Mouse (Mus musculus) limb, embryonic 11.5 days (tissue): ENCODE data around the gene Akr1c12. TPM values are rescaled to one million over a fixed set of nuclear protein-coding genes. Genes with fewer than 3 reads are reported as not detected.

Experiments used
- ATAC-seq: fragments of 200-750 bp; cut with Nextera tagmentation; 2 replicates; pipeline ENCODE4 v1.8.0; 2017; ENCODE audit warnings: low read depth; ENCODE audit not compliant: insufficient number of reproducible peaks, low FRiP score, low TSS enrichment
- DNase-seq: peaks from one replicate; pipeline ENCODE4 v3.0.0-alpha.2; 2015; ENCODE audit warnings: low spot score
- H3K27ac ChIP-seq: fragments of 300-500 bp; sonication (generic); replicated peaks from 2 replicates; pipeline ENCODE4 v1.5.1; 2014; ENCODE audit warnings: low read depth, mild to moderate bottlenecking, low read length
- H3K27me3 ChIP-seq: fragments of 300-500 bp; sonication (generic); 2 replicates; pipeline ENCODE4 v1.6.1; 2014; ENCODE audit warnings: mild to moderate bottlenecking, low read length, mixed read lengths; ENCODE audit not compliant: control insufficient read depth, insufficient read depth
- H3K36me3 ChIP-seq: fragments of 300-500 bp; sonication (generic); 2 replicates; pipeline ENCODE4 v1.6.1; 2014; ENCODE audit warnings: mild to moderate bottlenecking, low read length, moderate library complexity, mixed read lengths; ENCODE audit not compliant: control insufficient read depth, insufficient read depth
- H3K4me1 ChIP-seq: fragments of 300-500 bp; sonication (generic); 2 replicates; pipeline ENCODE4 v1.6.1; 2014; ENCODE audit warnings: low read length, mixed read lengths; ENCODE audit not compliant: control insufficient read depth, insufficient read depth
- H3K4me2 ChIP-seq: fragments of 300-500 bp; sonication (generic); 2 replicates; pipeline ENCODE4 v1.6.1; 2014; ENCODE audit warnings: low read depth, mild to moderate bottlenecking, moderate library complexity; ENCODE audit not compliant: severe bottlenecking
- H3K4me3 ChIP-seq: fragments of 300-500 bp; sonication (generic); 2 replicates; pipeline ENCODE4 v1.5.1; 2014; ENCODE audit warnings: low read depth, low read length
- H3K9ac ChIP-seq: fragments of 300-500 bp; sonication (generic); 2 replicates; pipeline ENCODE4 v1.6.1; 2014; ENCODE audit warnings: mild to moderate bottlenecking, low read length
- H3K9me3 ChIP-seq: fragments of 300-500 bp; sonication (generic); 2 replicates; pipeline ENCODE4 v1.6.1; 2016; ENCODE audit warnings: low read length; ENCODE audit not compliant: control insufficient read depth
- WGBS: fragments of 180-500 bp; shearing (Covaris S2); extraction: QIAGEN DNeasy Blood & Tissue Kit; methylation state at CpG from one replicate; pipeline ENCODE4 v1.1.7; 2014; 5-methylcytosine and 5-hydroxymethylcytosine counted together
- polyA plus RNA-seq: library from polyadenylated mRNA; unstranded; fragments of >200 nt; fragmentation: Nextera tagmentation; extraction: Ambion mirVana; gene quantifications from 2 replicates; pipeline ENCODE4 v1.2.1, GENCODE M21; 2014

Akr1c12 gene
- polyA plus RNA-seq, 1 experiment from 2014 or later, result 0.29 TPM

DNA sequence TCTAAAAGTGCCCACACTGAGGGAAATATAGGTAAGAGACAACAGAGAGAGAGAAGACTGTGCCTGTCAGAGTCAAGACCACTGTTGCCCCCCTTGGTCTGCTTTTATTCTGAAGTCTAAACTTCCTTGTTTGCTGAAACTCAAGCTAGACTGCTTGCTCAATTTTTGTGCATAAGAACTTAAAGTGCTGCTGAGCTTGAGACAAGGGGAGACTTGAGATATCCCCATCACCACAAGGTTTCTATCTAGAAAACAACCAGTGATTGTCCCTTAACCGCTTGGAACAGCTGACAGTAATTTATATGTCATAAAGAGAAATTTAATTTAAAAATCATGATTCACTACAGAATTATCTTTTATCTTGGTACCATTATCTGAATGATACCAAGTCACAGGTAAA lies 46.1 kb downstream of the Akr1c12 start:
- Histone ChIP-seq H3K27me3 (no peaks in the 10 kb centered on the region), H3K9ac (no peak overlapping the region), H3K27ac (no peak overlapping the region), H3K4me3 (no peak overlapping the region), H3K4me1 (no peaks in the 10 kb centered on the region), H3K36me3 (no peaks in the 10 kb centered on the region), H3K4me2 (no peak overlapping the region), H3K9me3 (no peaks in the 10 kb centered on the region)
- DNase-seq (no peak), ATAC-seq (no peak)
- WGBS, result 82% methylated on average over 1 of the region's 1 CpGs

DNA sequence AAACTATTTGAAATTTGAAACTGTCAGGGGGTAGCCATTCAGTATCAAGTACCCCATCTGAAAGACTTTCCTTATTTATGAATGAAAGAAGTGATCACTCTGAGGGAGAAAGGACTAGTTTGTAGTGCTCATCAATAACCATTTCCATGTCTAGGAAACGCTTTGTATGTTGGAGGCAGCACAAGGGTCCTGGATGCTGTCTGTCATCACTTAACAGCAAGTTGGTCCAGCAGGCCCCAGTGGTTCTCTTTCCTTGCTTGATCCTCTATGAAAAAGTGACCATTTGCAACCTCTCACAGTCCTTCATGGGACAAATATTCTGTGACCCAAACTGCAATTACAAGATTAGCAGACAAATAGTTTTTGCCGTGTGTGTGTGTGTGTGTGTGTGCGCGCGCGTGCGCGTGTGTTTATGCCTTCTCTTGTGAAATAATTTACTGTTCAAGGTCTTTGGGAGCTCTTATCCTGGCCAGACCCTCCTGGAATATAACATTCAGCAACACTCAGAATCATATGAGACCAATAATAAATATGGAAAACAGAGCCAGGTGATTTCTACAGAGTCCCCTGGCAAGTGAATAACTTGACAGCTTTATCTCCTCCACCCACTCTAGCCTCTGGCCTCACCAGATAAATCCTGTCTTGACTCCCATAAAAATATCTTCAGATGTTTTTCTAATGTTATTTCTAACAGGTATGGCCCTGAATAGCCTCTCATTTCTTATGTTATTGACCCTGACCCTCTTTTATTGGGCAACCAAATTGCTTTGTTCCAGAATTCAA lies 48.2 kb downstream of the Akr1c12 start:
- no peaks in the 10 kb centered on the region for H3K36me3 ChIP-seq

DNA sequence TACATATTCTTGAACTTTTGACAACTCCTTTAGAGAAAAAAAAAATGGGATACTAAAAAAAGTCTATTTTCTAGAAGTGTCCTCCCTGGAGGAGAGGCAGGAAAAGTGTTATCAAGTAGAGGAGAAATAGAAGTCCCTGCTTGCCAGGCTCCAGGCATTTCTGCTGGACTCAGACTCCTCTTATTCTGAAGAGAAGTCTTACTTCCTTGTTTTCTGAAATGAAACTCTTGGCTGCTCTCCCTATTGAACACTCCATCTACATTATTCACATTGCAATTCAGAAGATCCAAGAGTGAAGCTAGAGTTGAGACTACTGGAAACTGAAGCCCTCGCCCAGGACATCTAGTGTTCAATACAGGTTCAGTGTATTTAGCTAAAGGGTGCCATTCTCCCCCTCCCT lies 50.8 kb downstream of the Akr1c12 start, which contains the start of gene Akr1c19:
Gene Akr1c19, plus strand, starts transcription at position 260 of the 400 bp plus-strand sequence.
- H3K4me2 ChIP-seq, result no peak within 1 kb of the TSS
- 81% methylated on average over 1 of the region's 1 CpGs for WGBS
- no peak within 1 kb of the TSS for H3K27ac ChIP-seq
- no peak for DNase-seq
- H3K4me3 ChIP-seq, result no peak within 1 kb of the TSS
- H3K4me1 ChIP-seq, result no peaks in the 10 kb centered on the region
- H3K9ac ChIP-seq, result no peak within 1 kb of the TSS
- H3K36me3 ChIP-seq, result no peaks in the 10 kb centered on the region
- no peaks in the 10 kb centered on the region for H3K27me3 ChIP-seq
- ATAC-seq, result no peak
- no peaks in the 10 kb centered on the region for H3K9me3 ChIP-seq

More for the DNA sequence above, 48.2 kb downstream of the Akr1c12 start:
- no peaks in the 10 kb centered on the region for H3K4me1 ChIP-seq
- H3K4me3 ChIP-seq, result no peak overlapping the region
- H3K9me3 ChIP-seq, result no peaks in the 10 kb centered on the region
- ATAC-seq (peak; percentile 79; the same call in 1 of the 2 replicates), DNase-seq (peak; percentile 33)
- no peak overlapping the region for H3K27ac ChIP-seq
- H3K27me3 ChIP-seq, result no peaks in the 10 kb centered on the region
- WGBS, result 71% methylated on average over 8 of the region's 8 CpGs
- H3K9ac ChIP-seq, result no peak overlapping the region
- no peak overlapping the region for H3K4me2 ChIP-seq

Other genes with a start within 250 kb of the Akr1c12 start
- 0.16 and 0.33 TPM in 2 replicates for gene Akr1c14, start 230.4 kb downstream of the Akr1c12 start, polyA plus RNA-seq
- not detected in 2 replicates for gene Akr1c18, start 128.8 kb downstream of the Akr1c12 start, polyA plus RNA-seq
- 0.65 and 1.2 TPM in 2 replicates for gene Akr1c13, start 88.3 kb downstream of the Akr1c12 start, polyA plus RNA-seq
- 0.27 and 0.28 TPM in 2 replicates for gene Akr1c19, start 50.7 kb downstream of the Akr1c12 start, polyA plus RNA-seq
- not detected in 2 replicates for gene Akr1c6, start 154.9 kb upstream of the Akr1c12 start, polyA plus RNA-seq
- gene Akr1c20, start 243.9 kb upstream of the Akr1c12 start, polyA plus RNA-seq, result not detected in 2 replicates